Mouse (Mus musculus): ENCODE data around the gene Pde8a.
A peak's percentile ranks its signal among the peaks of the same experiment; 100 is the strongest.

Gene Pde8a

DNA sequence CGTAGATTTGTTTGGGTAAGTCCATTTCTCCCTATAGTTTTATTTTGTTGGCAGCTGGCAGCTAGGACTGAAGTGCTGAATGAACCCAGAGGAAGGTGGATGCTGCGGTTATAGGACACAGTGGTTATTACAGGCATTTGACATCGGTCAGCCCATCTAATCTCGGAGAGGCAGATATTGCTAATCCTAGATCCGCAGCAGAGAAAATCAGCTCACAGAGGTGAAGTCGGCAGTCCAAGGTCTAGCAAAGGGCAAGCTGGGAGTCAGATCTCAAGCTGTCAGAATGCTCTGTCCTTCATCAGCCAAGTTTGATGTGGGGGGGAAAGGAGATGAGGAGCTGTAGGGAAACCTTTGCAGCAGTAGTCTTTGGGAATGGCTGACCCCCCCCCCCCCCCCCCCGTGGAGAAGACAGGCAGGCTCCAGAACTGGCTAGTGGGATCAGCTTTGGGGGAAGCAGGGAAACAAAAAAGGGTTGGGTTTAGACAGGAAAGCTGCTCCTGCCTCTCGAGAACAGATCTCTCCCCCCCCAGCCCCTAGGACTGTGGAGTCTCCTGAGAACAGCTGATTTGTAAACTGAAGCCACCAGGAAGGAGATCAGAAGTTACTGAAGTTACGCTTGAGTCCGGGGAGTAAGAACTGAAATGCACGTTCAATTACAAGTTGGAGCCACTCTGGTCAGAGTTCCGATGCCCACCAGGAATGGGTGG, 3.3 kb upstream of the Pde8a start:
- no peak for DNase-seq (ENCODE audit: low spot score in 2 of 2)

DNA sequence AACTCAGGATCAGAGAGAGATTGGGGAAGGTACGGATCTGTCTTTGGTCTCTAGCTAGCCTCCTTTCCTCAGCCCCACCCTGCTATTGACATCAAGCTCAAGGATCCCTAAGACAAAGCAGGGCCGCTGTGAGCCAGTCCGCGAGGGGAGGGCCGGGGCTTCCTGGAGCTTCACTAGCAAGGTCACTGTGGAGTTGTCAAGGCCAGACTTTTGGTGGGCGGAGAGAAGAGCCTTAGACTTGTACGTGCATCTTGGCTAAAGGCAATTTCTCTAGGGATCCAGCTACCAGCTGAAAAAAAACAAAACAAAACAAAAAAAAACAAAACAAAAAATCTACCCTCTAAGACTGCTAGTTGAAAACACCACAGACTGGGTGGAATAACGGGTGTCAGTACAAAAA, 1.6 kb upstream of the Pde8a start:
- DNase-seq (ENCODE audit: low spot score in 2 of 2), result no peak

DNA sequence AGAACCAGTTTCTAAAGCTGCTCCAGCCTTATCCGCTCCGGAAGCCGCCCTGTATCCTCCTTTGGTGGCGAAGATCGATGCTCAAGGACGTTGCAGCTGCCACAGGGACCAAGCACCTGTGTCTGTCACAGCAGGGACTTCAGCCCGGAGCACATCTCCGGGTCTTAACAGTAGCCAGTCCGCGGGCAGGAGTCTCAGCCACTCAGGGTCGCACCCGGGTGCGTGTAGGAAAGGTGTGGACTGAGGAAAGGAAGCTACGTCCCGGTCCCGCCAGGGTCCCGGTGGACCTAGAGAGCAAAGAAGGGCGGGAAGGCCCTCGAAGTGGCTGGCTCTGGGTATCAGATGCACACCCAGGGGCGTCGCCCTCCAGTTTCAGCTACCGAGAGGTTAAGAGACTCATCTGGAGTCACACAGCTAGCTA, 1.1 kb upstream of the Pde8a start:
- DNase-seq (ENCODE audit: low spot score in 2 of 2), result peak; percentile 49 to 62

DNA sequence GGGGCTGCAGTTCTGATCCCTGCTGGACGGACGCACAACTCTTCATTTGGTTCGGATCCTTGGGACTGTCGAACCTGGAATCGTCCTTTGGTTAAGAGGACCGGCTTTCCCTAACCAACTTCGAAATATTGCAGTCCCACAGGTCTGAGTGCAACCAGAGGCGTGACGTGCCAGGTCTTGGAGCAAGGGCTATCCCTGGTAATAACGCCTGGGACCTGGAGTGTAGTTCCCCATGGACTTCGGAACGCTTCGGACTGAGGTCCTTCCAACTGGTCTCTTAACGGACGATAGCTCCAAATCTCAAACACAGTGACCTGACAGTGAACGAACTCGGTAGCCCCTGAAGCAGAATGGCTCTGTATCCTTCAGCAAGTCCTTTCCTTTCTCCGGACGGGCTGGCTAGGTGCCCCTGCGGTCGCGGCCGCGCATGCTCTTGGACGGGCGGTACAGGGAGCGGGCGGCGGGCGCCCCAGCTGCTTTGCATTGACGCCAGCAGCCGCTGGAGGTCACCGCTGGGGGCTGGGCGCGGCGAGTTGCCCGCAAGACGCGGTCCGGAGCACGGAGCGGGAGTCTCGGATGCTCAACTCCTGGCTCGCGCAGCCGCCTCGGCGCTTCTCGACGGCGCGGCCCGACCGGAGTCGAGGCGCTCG, 574 bp upstream of the Pde8a start:
- peak; percentile 95 for DNase-seq (ENCODE audit: low spot score in 2 of 2)

DNA sequence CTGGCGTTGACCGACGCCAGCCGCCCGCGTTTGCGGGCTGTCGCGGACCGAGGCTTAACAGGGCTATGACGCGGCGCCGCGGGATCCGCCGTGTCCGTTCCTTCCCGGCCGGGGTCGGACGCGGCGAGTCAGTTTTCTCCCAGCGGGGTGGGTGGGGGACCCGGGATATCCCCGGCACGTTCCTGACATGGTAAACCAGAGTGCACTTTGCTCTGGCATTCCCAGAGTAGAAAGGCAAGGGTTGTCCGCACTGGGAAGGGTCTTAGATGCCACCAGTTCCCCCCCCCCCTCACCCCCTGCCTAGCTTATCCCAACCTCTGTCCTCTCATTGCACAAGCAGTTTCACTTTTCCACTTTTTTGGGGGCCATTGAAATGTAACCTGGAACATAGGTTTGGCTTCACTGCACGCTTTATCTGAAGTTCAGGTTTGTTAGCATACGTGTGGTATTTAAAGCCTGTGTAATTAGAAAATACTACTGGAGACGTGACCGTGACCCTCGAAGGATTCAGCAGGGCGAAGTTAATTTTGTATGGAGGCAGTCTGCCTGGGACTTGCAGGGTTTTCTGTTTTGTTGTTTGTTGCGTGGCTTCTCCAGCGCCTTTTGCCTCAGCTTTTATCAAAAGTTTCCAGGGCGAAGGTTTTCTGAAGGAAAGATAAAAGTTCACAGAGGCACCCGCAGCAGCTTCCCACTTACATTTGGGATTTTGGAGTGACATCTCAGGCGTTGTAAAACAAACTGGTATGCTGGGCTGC, 934 bp downstream of the Pde8a start:
- no peak for DNase-seq (ENCODE audit: low spot score in 2 of 2)

DNA sequence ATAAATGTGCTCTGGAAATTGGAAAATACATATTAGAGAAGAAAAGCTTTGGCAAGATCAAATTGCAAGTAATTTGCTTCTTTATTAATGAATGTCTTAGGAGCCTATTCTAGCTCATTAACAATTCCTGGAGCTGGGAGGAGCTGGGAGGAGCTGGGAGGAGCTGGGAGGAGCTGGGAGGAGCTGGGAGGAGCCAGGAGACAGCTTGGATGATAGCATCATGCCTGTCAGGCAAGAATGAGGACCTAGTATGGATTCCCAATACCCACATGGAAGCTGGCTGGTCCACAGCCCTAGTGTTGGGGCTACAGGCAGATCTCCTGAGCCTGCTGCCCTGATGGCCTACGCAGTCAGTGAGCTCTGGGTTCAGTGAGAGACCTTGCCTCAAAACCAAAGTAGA, 2.6 kb downstream of the Pde8a start:
- no peak for DNase-seq (ENCODE audit: low spot score in 2 of 2)

DNA sequence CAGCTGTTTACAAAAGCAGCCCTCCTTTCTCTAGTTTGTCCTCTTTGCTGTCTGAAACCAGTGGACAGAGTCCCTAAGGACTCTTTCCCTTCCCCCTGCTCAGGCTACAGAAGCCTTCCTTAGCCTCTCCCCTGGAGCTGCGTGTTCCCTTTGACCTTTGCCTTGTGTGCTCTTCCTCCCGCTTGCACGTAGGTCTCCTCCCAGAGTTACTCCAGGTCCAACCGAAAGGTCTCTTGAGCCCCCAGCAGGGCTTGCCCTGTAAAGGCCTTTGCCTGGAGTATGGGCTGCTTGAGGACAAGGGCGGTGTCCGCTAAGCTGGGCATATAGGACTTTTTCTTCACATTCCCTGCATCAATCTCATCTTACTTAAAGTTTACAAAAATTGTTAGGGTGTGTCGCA, 5.9 kb downstream of the Pde8a start:
- no peak for DNase-seq (ENCODE audit: low spot score in 2 of 2)

DNA sequence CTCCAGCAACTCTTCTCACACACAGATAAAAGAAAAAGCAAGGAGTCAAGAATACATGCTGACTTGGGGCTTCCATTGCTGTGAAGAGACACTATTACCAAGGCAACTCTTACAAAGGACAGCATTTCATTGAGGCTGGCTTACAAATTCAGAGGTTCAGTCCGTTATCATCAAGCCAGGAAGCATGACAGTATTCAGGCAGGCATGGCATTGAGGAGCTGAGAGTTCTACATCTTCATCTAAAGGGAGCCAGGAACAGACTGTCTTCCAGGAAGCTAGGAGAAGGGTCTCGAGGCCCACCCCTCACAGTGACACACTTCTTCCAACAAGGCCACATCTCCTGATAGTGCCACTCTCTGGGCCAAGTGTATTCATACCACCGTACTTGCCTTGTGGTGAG, 7.0 kb downstream of the Pde8a start:
- DNase-seq (ENCODE audit: low spot score in 2 of 2), result no peak

DNA sequence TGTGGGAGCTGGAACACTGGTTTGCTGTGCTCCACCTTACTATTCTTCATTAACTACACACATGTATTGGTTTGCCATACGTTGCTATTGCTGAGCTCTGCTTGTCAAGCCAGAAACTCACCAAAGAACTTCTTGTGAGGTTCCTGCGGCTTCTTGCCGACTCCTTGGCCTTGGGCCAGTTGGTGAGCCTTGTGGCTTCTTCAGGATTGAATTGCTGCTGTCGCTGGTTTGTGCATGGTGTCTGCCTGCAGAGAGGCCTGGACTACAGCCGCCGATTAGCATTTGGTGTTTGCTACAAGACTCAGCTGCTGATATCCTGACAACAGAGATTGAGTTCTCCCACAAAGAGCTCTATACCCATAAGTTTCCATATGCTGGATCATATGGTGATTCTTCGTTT, 10.9 kb downstream of the Pde8a start:
- no peak for DNase-seq (ENCODE audit: low spot score in 2 of 2)

DNA sequence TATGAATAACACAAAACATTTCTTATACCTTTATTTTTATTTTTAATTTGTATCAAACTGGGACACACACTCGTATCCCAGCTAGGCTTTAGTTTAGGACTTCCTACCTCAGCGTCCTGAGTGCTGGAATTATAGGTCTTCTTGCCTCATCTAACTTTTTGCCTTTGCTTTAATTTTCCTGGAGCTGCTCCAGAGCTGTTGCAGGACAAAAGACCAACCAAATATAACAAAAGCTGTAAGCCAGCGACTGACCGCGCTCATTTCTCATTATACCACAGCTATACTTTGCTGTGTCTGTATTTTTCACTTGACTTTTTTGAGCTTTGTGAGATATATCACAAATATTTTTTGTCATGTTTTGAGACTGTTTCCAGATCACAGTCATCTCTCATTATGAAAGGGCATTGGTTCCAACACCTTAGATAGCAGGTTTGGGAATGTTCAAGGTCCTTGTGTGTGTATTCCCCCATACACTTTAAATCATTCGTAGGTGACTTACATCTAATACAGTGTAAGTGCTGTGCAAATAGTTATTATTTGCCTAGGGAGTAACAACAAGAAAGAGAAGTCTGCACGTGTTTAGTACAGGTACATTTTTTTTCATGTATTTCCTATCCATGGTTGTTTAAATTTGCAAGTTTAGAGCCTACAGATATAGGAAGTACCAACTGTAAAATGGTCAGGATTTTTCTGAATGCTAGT, 16.8 kb downstream of the Pde8a start:
- no peak for DNase-seq (ENCODE audit: low spot score in 2 of 2)

DNA sequence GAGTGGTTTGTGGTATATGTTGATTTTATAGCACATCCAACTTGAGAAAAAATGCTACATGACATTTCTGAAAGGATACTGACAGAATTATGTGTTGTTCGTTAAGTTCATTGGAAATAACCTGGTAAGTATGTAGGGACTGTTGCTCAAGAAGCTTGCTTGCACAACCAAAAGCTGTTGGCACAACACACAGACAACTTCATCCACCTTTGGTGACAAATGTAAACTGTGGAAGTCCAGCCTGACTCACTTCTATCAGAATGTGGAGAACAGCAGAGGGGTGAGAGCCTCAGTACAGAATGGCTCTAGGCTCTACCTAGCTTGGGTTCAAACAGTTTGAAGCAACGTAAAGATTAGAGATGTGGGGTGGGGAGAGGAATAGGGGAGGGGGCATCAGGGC, 19.3 kb downstream of the Pde8a start:
- DNase-seq (ENCODE audit: low spot score in 2 of 2), result no peak

DNA sequence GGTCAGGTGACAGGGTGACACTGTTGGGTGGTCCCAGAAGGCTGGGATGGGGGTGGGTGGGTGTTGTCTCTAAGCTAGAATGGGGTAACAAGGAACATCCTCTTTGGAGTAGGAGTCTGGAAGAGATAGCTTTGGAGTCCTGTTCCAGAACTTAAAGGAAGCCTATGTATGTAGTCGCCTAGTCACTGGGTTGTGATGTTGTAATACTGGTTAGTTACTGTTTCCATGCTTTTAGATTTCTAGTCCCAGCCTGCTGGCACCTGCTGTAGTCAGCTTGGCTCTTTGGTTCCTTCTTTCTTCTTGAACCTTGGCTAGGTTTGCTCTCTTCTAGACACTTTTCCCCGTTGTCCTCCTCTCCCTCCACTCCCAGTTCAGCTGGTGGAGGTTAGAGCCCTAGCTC, 21.7 kb downstream of the Pde8a start:
- DNase-seq (ENCODE audit: low spot score in 2 of 2), result no peak

DNA sequence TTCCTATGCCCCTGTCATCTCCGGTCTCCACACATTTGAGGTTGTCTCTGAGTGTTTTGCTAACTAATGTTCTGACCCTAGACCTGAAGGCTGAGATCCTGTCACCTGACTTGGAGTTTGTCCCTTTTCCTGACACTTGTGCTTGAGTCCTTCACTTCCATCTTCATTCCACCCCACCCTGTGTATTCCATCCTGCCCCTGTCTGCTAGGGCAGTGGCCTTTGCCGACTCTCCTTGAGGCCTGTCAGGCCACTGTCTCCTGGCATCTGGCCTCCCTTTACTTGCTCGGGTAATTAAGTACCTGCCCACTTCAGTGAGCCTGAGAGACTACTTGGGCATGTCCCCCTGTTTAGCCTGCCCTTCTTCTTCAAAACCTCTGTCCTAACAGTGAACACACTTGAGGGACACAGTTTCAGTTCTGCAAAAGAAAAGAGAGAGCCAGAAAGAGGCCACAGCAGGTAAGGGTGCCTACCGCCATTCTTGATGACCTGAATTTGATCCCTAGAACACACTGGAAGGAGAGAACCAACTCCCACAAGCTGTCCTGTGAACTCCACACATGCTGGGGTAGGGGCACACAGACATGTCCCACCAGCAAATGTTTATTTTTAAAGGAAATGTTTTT, 22.3 kb downstream of the Pde8a start:
- no peak for DNase-seq (ENCODE audit: low spot score in 2 of 2)

DNA sequence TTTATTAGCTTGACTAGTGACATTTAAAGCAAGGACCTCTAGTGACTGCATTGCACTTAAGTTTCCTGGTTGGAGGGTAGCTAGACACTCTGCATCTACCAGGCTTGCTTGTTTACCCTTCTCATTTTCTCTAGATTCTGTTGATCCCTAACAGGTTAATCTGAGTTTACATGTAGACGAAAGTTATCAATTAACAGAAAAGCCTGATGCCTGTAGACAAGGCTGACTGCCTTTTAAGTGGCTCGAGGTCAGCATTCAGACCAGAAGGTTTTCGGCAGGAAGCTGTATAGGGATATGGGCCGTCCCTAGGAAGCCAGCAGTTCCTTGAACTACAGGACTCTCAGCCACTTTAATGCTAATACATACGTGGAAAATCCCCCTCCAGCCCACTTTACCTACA, 30.0 kb downstream of the Pde8a start:
- DNase-seq (ENCODE audit: low spot score in 2 of 2), result no peak

DNA sequence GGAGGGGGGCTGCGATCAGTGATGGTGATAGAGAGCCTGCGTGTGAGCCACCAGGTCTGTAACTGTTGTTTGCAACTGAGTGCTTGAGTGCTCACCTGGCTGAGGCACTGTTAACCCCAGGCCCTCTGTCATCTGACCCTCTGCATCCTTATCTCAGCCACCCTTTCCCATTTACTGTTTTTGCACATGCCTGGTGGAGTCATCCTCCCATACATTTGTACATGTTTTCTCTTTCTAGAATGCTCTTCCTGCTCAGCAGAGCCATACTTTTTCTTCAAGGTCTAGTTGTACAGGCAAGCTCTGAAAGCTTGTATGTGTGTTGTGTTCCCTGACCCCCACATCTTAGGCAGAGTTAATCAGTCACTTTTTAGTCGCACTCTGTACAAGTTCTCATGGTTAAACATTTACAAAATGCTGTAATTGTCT, 36.5 kb downstream of the Pde8a start:
- no peak for DNase-seq (ENCODE audit: low spot score in 2 of 2)

DNA sequence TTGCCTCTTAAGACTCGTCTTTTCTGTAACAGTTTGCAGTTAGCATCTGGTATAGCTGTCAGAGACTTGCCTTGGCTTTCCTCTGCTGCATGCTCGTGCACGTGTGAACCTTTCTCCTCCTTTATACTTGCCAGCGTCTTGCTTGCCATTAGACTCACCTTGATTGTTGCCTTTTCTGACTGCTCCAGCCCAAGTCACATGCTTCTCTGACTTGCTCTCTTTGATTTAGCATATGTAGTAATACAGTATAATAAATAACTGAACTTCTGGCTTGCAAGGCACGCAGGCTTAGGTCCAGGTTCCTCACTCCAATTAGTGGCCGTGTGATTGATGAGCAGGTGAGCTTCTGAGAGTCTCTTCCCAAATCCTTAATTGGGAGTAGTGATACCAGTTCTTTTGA, 37.2 kb downstream of the Pde8a start:
- DNase-seq (ENCODE audit: low spot score in 2 of 2), result no peak

DNA sequence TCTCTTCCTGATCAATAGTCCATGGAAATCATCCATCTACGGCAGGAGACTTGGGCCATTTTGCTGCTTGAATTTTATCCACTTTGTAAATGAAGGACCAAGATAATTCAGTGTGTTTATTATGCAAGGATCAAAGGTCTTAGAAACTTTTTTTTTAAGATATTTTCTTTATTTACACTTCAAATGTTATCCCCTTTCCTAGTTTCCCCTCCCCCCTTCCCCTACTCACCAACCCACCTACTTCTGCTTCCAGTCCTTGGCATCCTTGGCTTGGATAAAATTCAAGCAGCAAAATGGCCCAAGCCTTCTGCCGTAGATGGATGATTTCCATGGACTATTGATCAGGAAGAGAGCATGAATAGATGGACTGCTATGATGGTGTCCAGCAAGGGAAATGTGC, 38.1 kb downstream of the Pde8a start:
- no peak for DNase-seq (ENCODE audit: low spot score in 2 of 2)

DNA sequence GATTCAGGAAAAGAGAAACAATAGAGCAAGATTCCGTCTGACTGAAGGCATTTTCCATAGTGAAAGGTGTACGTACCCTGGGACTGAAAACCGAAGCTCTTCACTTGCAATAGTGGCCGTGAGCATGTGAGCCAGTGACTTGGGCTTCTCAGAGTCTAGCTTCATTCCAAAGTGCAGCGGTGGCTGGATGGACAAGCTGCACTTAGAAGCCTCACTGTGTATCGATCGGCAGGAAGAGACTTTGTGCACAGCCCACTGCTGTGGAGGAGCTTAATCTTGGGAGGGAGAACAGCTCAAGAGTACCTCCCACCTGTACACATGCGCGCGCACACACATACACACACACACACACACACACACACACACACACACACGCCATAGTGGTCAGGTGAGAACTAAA, 39.9 kb downstream of the Pde8a start:
- DNase-seq (ENCODE audit: low spot score in 2 of 2), result no peak

DNA sequence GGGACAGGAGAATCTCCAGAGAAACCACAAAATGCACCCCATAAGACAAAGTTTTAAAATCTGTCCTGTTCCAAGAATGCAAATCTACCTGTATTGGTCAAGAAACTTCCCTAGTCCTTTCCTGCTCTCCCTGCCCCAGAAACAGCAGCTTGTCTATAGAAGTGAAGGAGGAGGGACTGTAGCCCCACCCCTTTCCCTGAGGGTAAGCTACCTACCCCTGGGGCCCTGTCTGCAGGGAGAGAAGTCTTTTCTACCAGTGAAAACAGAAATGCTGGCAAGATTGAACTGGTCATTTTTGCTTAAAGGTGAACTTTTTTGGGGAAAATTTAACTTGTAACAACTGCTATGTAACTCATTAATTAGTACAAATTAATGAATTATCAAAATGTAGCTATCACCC, 41.2 kb downstream of the Pde8a start:
- DNase-seq (ENCODE audit: low spot score in 2 of 2), result no peak

DNA sequence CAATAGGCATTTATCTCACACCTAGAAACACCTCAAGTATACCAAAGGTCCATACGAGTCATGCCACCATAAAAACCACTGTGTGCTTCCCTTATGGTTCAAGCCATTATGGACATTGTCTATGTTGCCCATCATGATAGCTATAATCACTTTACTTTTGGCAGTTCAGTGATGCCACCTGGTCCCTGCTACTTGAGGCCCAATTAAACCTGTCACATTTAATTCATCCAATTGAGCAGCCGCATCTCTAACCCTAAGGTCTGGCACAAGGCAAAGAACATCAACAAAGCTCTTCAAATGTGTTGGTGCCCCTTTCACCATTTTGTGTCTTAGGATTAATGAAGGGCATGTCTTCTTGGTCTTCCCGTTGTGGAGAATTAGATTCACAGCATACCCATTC, 42.1 kb downstream of the Pde8a start:
- no peak for DNase-seq (ENCODE audit: low spot score in 2 of 2)

DNA sequence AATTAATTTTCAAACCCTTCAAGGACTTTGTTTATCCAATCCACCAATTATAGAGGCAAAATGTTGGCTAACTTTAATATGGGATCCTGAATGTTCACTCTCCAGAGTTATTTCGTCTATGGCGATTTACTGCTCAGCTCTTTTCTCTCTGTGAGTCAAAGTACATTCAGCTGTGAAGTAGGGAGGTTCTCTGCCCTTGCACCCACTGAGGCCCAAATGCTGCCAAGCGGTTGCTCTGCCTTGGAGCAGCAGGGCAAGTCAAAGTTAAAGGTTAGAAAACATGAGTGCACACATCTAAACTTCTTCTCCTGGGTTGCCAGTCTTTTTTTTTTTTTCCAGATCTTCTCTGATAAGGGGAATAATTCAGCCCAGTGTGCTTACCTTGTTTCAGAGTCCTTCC, 43.4 kb downstream of the Pde8a start:
- peak in 1 of 2 experiments; percentile 13 for DNase-seq (ENCODE audit: low spot score in 2 of 2)

DNA sequence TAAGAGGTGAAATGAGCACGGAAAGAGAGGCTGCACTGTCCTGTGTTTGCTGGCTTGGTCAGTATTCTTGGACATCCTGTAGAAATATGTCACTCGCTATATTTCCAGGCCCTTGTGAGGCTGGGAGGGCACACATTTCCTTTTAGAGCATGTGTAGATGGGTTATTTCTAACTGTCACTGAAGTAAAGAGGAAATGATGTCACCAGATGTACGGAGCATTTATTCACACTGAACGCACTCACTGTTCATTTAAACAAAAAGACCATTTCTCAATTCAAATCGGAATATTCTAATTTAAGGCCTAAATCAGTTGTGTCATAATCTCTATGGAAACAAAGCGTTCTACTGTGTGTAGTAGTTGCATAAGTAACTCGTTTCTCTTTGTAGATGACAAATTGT, 48.2 kb downstream of the Pde8a start:
- no peak for DNase-seq (ENCODE audit: low spot score in 2 of 2)

Measured in urinary bladder, postnatal 36 days (tissue).